16 mouse cellular contexts compared by ENCODE assay signal in the genomic region with DNA sequence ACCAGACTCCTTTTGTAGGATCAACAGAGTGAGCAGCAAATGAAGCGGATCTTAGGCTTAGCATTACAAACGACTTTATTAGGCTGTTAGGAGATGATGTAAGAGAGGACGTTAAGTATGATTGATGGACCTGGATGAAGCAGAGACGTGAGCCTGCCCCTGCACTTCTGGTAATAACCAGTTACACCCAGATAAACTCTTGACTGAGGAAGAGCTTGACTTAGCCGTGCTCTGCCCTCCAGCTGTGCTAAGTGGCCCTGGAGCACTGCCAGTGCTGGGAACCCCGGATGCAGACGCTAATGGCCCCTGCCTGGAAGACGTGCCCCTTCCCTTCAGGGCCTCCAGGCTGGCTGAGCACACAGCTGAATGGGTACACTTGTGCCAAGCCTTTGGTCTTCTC. TPM values are rescaled to one million over a fixed set of nuclear protein-coding genes. Genes with fewer than 3 reads are reported as not detected.
A peak's percentile ranks its signal among the peaks of the same experiment; 100 is the strongest.
DNase-seq lines count a peak whose midpoint lies in the region; ATAC-seq and TF ChIP-seq lines count a peak whose summit lies in the region.
"Had no signal": no experiment of that assay in that cellular context is flagged by ENCODE, and none has a peak within 500 bp of the region (broad histone marks: within the 10 kb centered on the region; RNA-seq: fewer than 3 reads in every experiment).

No protein-coding gene starts in this region.

- H3K27ac ChIP-seq in kidney, postnatal 0 days = no peak overlapping the region
- H3K27ac ChIP-seq in kidney, embryonic 15.5 days = no peak overlapping the region
- no peak overlapping the region for H3K27ac ChIP-seq in layer of hippocampus, adult 2 months
- H3K27ac ChIP-seq: limb, embryonic 10.5 days; liver, embryonic 14.5 days had no signal

- H3K4me1 ChIP-seq in kidney, postnatal 0 days (replicated peaks; ENCODE audit: insufficient read depth, low read length) = no peaks in the 10 kb centered on the region
- H3K4me1 ChIP-seq in kidney, embryonic 15.5 days = peaks cover 5% of the 10 kb centered on the region; the same call in 1 of the 2 replicates

- H3K36me3 ChIP-seq in kidney, postnatal 0 days (ENCODE audit: insufficient read depth, low read length) = no peaks in the 10 kb centered on the region
- H3K36me3 ChIP-seq in kidney, embryonic 15.5 days = no peaks in the 10 kb centered on the region
- H3K36me3 ChIP-seq: limb, embryonic 10.5 days had no signal

- no peak overlapping the region for H3K4me2 ChIP-seq in kidney, postnatal 0 days (ENCODE audit: low read length)
- H3K4me2 ChIP-seq in kidney, embryonic 15.5 days = no peak overlapping the region
- H3K4me2 ChIP-seq: midbrain, embryonic 11.5 days had no signal

- H3K27me3 ChIP-seq in kidney, postnatal 0 days (ENCODE audit: insufficient read depth, low read length) = no peaks in the 10 kb centered on the region
- no peaks in the 10 kb centered on the region for H3K27me3 ChIP-seq in kidney, embryonic 15.5 days

- no peaks in the 10 kb centered on the region for H3K9me3 ChIP-seq in kidney, postnatal 0 days (replicated peaks; ENCODE audit: low read length)
- no peaks in the 10 kb centered on the region for H3K9me3 ChIP-seq in kidney, embryonic 15.5 days (replicated peaks)
- H3K9me3 ChIP-seq: limb, embryonic 10.5 days had no signal

- H3K4me3 ChIP-seq in kidney, postnatal 0 days (replicated peaks; ENCODE audit: low read depth, low read length) = no peak overlapping the region
- no peak overlapping the region for H3K4me3 ChIP-seq in kidney, embryonic 15.5 days (replicated peaks)
- no peak overlapping the region for H3K4me3 ChIP-seq in layer of hippocampus, adult 2 months
- H3K4me3 ChIP-seq: limb, embryonic 10.5 days had no signal

- TF ChIP-seq CTCF in kidney, postnatal 0 days (IDR thresholded peaks at IDR 0.05; ENCODE audit: low read depth) = no peak
- no peak for TF ChIP-seq CTCF in layer of hippocampus, adult 2 months (conservative IDR thresholded peaks at IDR 0.05)

- peak; percentile 37 for DNase-seq in adrenal gland, postnatal 14 days
- no peak for DNase-seq in adrenal gland, postnatal 25 days
- peak; percentile 43 for DNase-seq in kidney, postnatal 0 days (ENCODE audit: low spot score)
- DNase-seq in embryo, embryonic 10.5 days (ENCODE audit: low spot score) = peak; percentile 14
- peak; percentile 88 for DNase-seq in retina, postnatal 1 day
- no peak for DNase-seq in layer of hippocampus, adult 2 months (ENCODE audit: low spot score in 2 of 2)
- DNase-seq in urinary bladder, postnatal 25 days (ENCODE audit: low spot score) = no peak
- DNase-seq: cerebellum, postnatal 10 days; gastrocnemius, postnatal 14 days; layer of hippocampus, postnatal 36 days; thymus, adult 18-20 months had no signal

- no peak for ATAC-seq in kidney, postnatal 0 days (replicated peaks; ENCODE audit: low FRiP score, low read depth)
- no peak for ATAC-seq in kidney, embryonic 15.5 days (replicated peaks; ENCODE audit: low FRiP score)
- ATAC-seq: forebrain, embryonic 16.5 days had no signal

- no peak overlapping the region for H3K9ac ChIP-seq in kidney, postnatal 0 days (ENCODE audit: low read depth, low read length)
- H3K9ac ChIP-seq in kidney, embryonic 15.5 days = no peak overlapping the region
- H3K9ac ChIP-seq: liver, embryonic 14.5 days had no signal

- WGBS in kidney, postnatal 0 days = 6% methylated on average over 8 of the region's 8 CpGs
- 6% methylated on average over 8 of the region's 8 CpGs for WGBS in kidney, embryonic 15.5 days

RNA-seq across cellular contexts. Expression of gene C2cd4b, which starts 19.3 kb away (rescaled TPM):
- total RNA-seq in adrenal gland, postnatal 14 days (2021) = 0.45 and 0.78 TPM in 2 replicates
- total RNA-seq in adrenal gland, postnatal 25 days (2021) = 0.24 TPM in 1 of 2 replicates, not detected in the other
- polyA plus RNA-seq in kidney, postnatal 0 days (2015; fragmentation: Nextera tagmentation; extraction: Ambion mirVana) = 0.32 and 0.54 TPM in 2 replicates
- polyA plus RNA-seq in kidney, embryonic 15.5 days (2015; fragmentation: Nextera tagmentation; extraction: Ambion mirVana) = 0.19 and 1.1 TPM in 2 replicates
- total RNA-seq in layer of hippocampus, adult 2 months (2021) = 1 to 10 TPM; 7.7 to 8.3 TPM
- polyA plus RNA-seq: liver, embryonic 14.5 days; midbrain, embryonic 11.5 days had no signal

RNA-seq across cellular contexts. Expression of gene C2cd4a, which starts 53.6 kb away (rescaled TPM):
- total RNA-seq in adrenal gland, postnatal 14 days (2021) = 0.34 TPM in 1 of 2 replicates, not detected in the other
- total RNA-seq in adrenal gland, postnatal 25 days (2021) = not detected in 2 replicates
- polyA plus RNA-seq in kidney, postnatal 0 days (2015; fragmentation: Nextera tagmentation; extraction: Ambion mirVana) = 0.32 and 0.61 TPM in 2 replicates
- polyA plus RNA-seq in kidney, embryonic 15.5 days (2015; fragmentation: Nextera tagmentation; extraction: Ambion mirVana) = 1.1 and 1.6 TPM in 2 replicates
- 1 to 10 TPM; 3.1 to 3.8 TPM for total RNA-seq in layer of hippocampus, adult 2 months (2021)
- polyA plus RNA-seq: forebrain, embryonic 16.5 days; midbrain, embryonic 11.5 days had no signal

Comparison
In these comparisons a context has a peak if more than half of its experiments do, and no peak if none do; other contexts are left out.
1. DNase-seq: peak in adrenal gland, postnatal 14 days (single experiment), kidney, postnatal 0 days (single experiment), embryo, embryonic 10.5 days (single experiment) and retina, postnatal 1 day (single experiment); none in adrenal gland, postnatal 25 days (single experiment), layer of hippocampus, adult 2 months (0 of 2) and urinary bladder, postnatal 25 days (single experiment).